Mouse (Mus musculus) embryonic facial prominence, embryonic 10.5 days (tissue): ENCODE measurements around the gene Supt3. TPM values are rescaled to one million over a fixed set of nuclear protein-coding genes. Genes with fewer than 3 reads are reported as not detected.

ENCODE experiments used
- DNase-seq: peaks from one replicate; pipeline ENCODE4 v3.0.0-alpha.2; 2017; ENCODE audit warnings: low spot score
- H3K27ac ChIP-seq: fragments of 300-500 bp; sonication (generic); replicated peaks from 2 replicates; pipeline ENCODE4 v1.5.1; 2016; ENCODE audit warnings: mild to moderate bottlenecking
- H3K27me3 ChIP-seq: fragments of 300-500 bp; sonication (generic); replicated peaks from 2 replicates; pipeline ENCODE4 v1.6.1; 2016; ENCODE audit warnings: low read depth, mild to moderate bottlenecking; ENCODE audit not compliant: poor library complexity, severe bottlenecking
- H3K36me3 ChIP-seq: fragments of 300-500 bp; sonication (generic); replicated peaks from 2 replicates; pipeline ENCODE4 v1.6.1; 2016; ENCODE audit warnings: mild to moderate bottlenecking, moderate library complexity
- H3K4me1 ChIP-seq: fragments of 300-500 bp; sonication (generic); 2 replicates; pipeline ENCODE4 v1.6.1; 2016
- H3K4me3 ChIP-seq: fragments of 300-500 bp; sonication (generic); 2 replicates; pipeline ENCODE4 v1.5.1; 2016; ENCODE audit warnings: mild to moderate bottlenecking, moderate library complexity
- H3K9me3 ChIP-seq: fragments of 300-500 bp; sonication (generic); 2 replicates; pipeline ENCODE4 v1.6.1; 2016; ENCODE audit warnings: mild to moderate bottlenecking
- WGBS: fragments of 180-500 bp; shearing (Covaris S2); methylation state at CpG from one replicate; pipeline ENCODE4 v1.1.7; 2016; 5-methylcytosine and 5-hydroxymethylcytosine counted together
- polyA plus RNA-seq: library from polyadenylated mRNA; unstranded; fragments of >200 nt; fragmentation: Nextera tagmentation; extraction: Ambion mirVana; gene quantifications from 2 replicates; pipeline ENCODE4 v1.2.1, GENCODE M21; 2016

The Supt3 gene
- 24.6 and 27.5 TPM in 2 replicates for polyA plus RNA-seq

GRCm38 (mm10) chr17:44776738-44777270 is at the start of gene Supt3:
TSS of gene Supt3 (plus strand) at chr17:44777152.
- peak within 1 kb of the TSS; percentile 87 for H3K4me3 ChIP-seq
- H3K4me1 ChIP-seq, result peaks cover 12% of the 10 kb centered on the region
- peak within 1 kb of the TSS; percentile 97 for H3K27ac ChIP-seq
- H3K9me3 ChIP-seq, result no peaks in the 10 kb centered on the region
- under 1% methylated on average over 40 of the region's 40 CpGs for WGBS
- H3K36me3 ChIP-seq, result no peaks in the 10 kb centered on the region
- DNase-seq, result peak; percentile 98
- H3K27me3 ChIP-seq, result no peaks in the 10 kb centered on the region

GRCm38 (mm10) chr17:44727675-44728074 is 49.3 kb upstream of the Supt3 start:
- 0 out of 2 replicates have a peak, but pooled peaks cover 3% of the 10 kb centered on the region for H3K4me1 ChIP-seq
- no peak for DNase-seq
- no peaks in the 10 kb centered on the region for H3K36me3 ChIP-seq
- H3K4me3 ChIP-seq, result no peak overlapping the region
- peaks cover 53% of the 10 kb centered on the region for H3K27me3 ChIP-seq
- H3K27ac ChIP-seq, result no peak overlapping the region
- H3K9me3 ChIP-seq, result no peaks in the 10 kb centered on the region

- H3K27me3 ChIP-seq, result peaks cover 60% of the 10 kb centered on the region
- no peak overlapping the region for H3K4me3 ChIP-seq
- 46% methylated on average over 2 of the region's 2 CpGs for WGBS
- no peak overlapping the region for H3K27ac ChIP-seq
- peak; percentile 2 for DNase-seq
- no peaks in the 10 kb centered on the region for H3K36me3 ChIP-seq
- H3K4me1 ChIP-seq, result peaks cover 4% of the 10 kb centered on the region; the same call in 1 of the 2 replicates
- no peaks in the 10 kb centered on the region for H3K9me3 ChIP-seq
Measured at GRCm38 (mm10) chr17:44728464-44728863, 48.5 kb upstream of the Supt3 start.

- peak overlapping the region; percentile 84; the same call in 1 of the 2 replicates for H3K27ac ChIP-seq
- H3K4me1 ChIP-seq, result peaks cover 47% of the 10 kb centered on the region
- under 1% methylated on average over 23 of the region's 23 CpGs for WGBS
- H3K36me3 ChIP-seq, result no peaks in the 10 kb centered on the region
- peak overlapping the region; percentile 74 for H3K4me3 ChIP-seq
- H3K27me3 ChIP-seq, result peaks cover 97% of the 10 kb centered on the region
- DNase-seq, result peak; percentile 44
- H3K9me3 ChIP-seq, result no peaks in the 10 kb centered on the region
Measured at GRCm38 (mm10) chr17:44733544-44734310, 43.2 kb upstream of the Supt3 start.

GRCm38 (mm10) chr17:44734501-44735222 is 42.3 kb upstream of the Supt3 start:
- Histone ChIP-seq H3K4me3 (peak overlapping the region; percentile 74), H3K9me3 (no peaks in the 10 kb centered on the region), H3K27me3 (peaks cover 99% of the 10 kb centered on the region), H3K27ac (peak overlapping the region; percentile 84), H3K4me1 (peaks cover 47% of the 10 kb centered on the region), H3K36me3 (no peaks in the 10 kb centered on the region)
- WGBS, result under 1% methylated on average over 48 of the region's 48 CpGs
- DNase-seq, result peak; percentile 73

- no peaks in the 10 kb centered on the region for H3K9me3 ChIP-seq
- H3K4me1 ChIP-seq, result peaks cover 47% of the 10 kb centered on the region
- H3K27me3 ChIP-seq, result peaks cover 99% of the 10 kb centered on the region
- 1% methylated on average over 64 of the region's 64 CpGs for WGBS
- H3K27ac ChIP-seq, result peak overlapping the region; percentile 84
- peak overlapping the region; percentile 74 for H3K4me3 ChIP-seq
- peak; percentile 71 for DNase-seq
- H3K36me3 ChIP-seq, result no peaks in the 10 kb centered on the region
Measured at GRCm38 (mm10) chr17:44735223-44735990, 41.5 kb upstream of the Supt3 start.

- peaks cover 47% of the 10 kb centered on the region for H3K4me1 ChIP-seq
- peak; percentile 83 for DNase-seq
- H3K27me3 ChIP-seq, result peaks cover 99% of the 10 kb centered on the region
- peak overlapping the region; percentile 74 for H3K4me3 ChIP-seq
- under 1% methylated on average over 73 of the region's 73 CpGs for WGBS
- peak overlapping the region; percentile 84 for H3K27ac ChIP-seq
- H3K9me3 ChIP-seq, result no peaks in the 10 kb centered on the region
- H3K36me3 ChIP-seq, result no peaks in the 10 kb centered on the region
Measured at GRCm38 (mm10) chr17:44735991-44736561, 40.9 kb upstream of the Supt3 start.

- WGBS, result under 1% methylated on average over 33 of the region's 33 CpGs
- Histone ChIP-seq H3K4me3 (peak overlapping the region; percentile 47), H3K27ac (0 out of 2 replicates have a peak overlapping the region, but pooled peaks have one; percentile 30), H3K9me3 (no peaks in the 10 kb centered on the region), H3K36me3 (no peaks in the 10 kb centered on the region), H3K4me1 (peaks cover 47% of the 10 kb centered on the region), H3K27me3 (peaks cover 87% of the 10 kb centered on the region)
- peak; percentile 52 for DNase-seq
Measured at GRCm38 (mm10) chr17:44737275-44738120, 39.5 kb upstream of the Supt3 start.

- H3K9me3 ChIP-seq, result no peaks in the 10 kb centered on the region
- no peaks in the 10 kb centered on the region for H3K36me3 ChIP-seq
- H3K4me1 ChIP-seq, result peaks cover 47% of the 10 kb centered on the region
- WGBS, result under 1% methylated on average over 21 of the region's 22 CpGs
- H3K27me3 ChIP-seq, result peaks cover 80% of the 10 kb centered on the region
- H3K4me3 ChIP-seq, result peak overlapping the region; percentile 47
- peak; percentile 41 for DNase-seq
- no peak overlapping the region for H3K27ac ChIP-seq
Measured at GRCm38 (mm10) chr17:44738121-44738637, 38.8 kb upstream of the Supt3 start.

- WGBS, result 85% methylated on average over 9 of the region's 9 CpGs
- Histone ChIP-seq H3K27me3 (peaks cover 39% of the 10 kb centered on the region), H3K27ac (no peak overlapping the region), H3K36me3 (no peaks in the 10 kb centered on the region), H3K4me3 (no peak overlapping the region), H3K9me3 (no peaks in the 10 kb centered on the region), H3K4me1 (peaks cover 13% of the 10 kb centered on the region)
- no peak for DNase-seq
Measured at GRCm38 (mm10) chr17:44742246-44742645, 34.7 kb upstream of the Supt3 start.

- Histone ChIP-seq H3K27ac (no peak overlapping the region), H3K27me3 (peaks cover 24% of the 10 kb centered on the region), H3K4me3 (no peak overlapping the region), H3K9me3 (no peaks in the 10 kb centered on the region), H3K36me3 (no peaks in the 10 kb centered on the region), H3K4me1 (no peaks in the 10 kb centered on the region)
- 55% methylated on average over 3 of the region's 3 CpGs for WGBS
- DNase-seq, result no peak
Measured at GRCm38 (mm10) chr17:44743780-44744179, 33.2 kb upstream of the Supt3 start.
